Mouse (Mus musculus): ENCODE measurements around the gene Edaradd.

Gene Edaradd

GRCm38 (mm10) chr13:12460881-12461729 is 59.1 kb downstream of the Edaradd start:
- DNase-seq (ENCODE audit: low read depth), result peak; percentile 92

DNA sequence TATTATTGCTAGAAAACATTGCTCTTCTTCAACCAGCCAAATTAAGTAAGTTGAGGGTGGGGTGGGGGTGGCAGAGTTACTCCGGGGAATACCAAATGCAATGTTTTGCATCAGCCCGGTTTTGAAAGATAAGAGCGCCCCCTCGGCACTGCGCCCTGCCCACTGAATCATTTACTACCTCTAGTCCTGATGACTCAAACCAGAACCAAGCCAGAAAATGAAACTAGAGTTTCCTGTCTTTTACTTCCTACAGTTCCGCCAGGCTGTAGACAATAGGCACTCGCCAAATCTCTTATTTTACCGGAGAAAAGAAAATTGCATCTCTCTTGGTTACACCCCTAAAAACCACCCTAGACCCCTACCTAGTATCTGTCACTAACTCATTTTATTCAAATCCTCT is 59.8 kb downstream of the Edaradd start:
- DNase-seq (ENCODE audit: low read depth), result peak; percentile 89

DNA sequence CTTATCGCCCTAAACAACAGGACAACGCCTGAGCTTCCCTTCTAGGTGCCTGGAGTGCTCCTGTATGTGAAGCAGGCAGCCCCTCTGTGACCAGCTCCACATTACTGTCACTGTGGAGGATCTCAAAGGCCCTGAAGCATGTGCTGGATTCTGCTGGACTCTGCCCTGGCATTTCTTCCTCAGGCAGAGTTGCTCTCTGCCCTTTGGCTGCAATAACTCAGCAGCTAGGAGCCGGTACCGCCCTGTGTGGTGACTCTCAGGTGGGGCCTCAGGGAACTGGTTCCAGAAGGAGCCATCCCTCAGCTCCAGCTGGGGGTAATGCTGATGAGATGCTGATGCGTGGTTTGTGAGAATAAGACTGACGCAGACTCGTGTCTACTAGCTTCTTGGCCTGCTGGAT is 63.5 kb downstream of the Edaradd start:
- no peak for DNase-seq (ENCODE audit: low read depth)

DNA sequence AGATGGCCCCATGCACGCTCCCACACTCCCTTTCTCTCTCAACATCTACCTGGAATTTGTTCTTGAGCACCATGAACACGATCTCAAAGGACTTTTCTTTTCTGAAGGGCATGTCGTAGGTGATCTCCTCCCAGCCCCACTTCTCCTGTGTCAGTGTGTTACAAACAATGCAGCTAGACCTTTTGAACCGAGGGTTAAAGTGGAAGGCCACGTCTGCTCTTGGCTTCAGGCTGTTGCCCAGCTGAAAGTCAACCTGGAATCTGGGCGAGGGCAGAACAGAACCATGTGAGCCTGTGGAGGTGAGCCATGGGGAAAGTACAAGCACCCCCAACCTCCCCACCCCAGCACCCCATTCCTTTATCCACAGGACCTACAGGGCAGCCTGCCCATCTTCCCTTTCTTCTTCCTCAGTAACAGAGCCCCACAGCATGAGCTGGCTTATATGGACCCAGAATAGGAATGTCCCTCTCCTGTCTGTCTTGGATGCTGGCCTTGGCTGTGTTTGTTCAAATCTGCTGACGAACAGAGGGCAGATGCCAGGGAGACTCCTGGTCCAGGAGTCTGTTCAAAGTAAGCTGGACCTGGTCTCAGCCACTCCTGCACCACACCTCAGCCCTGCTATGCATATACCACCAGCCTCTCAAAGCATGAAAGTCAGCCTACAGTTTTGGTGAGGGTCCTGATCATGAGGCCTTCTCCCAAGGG is 65.4 kb downstream of the Edaradd start:
- DNase-seq (ENCODE audit: low read depth), result no peak

DNA sequence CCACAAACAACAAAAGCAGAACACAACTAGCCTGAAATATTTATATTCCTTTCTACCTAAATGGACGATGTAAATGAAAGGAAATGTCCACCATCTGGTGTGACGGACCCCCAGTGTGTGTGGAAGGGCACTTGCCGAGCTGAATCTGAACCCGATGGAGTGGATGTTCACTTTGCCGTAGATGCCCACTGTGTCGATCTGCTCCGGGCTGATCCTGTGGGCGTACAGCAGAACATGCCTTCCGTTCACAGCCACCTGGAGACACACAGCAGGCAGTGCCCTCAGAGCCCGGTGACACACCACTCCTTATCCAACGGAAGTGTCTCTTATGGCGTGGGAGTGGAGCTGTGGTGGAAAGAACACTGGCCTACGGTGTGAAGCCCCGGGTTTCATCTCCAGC is 67.1 kb downstream of the Edaradd start:
- no peak for DNase-seq (ENCODE audit: low read depth)

- DNase-seq (ENCODE audit: low read depth), result peak; percentile 31
Measured at GRCm38 (mm10) chr13:12442008-12442587, 78.1 kb downstream of the Edaradd start.

- no peak for DNase-seq (ENCODE audit: low read depth)
Measured at GRCm38 (mm10) chr13:12440813-12441212, 79.4 kb downstream of the Edaradd start.

GRCm38 (mm10) chr13:12439586-12439985 is 80.7 kb downstream of the Edaradd start:
- DNase-seq (ENCODE audit: low read depth), result no peak

- DNase-seq (ENCODE audit: low read depth), result no peak
Measured at GRCm38 (mm10) chr13:12433843-12434242, 86.4 kb downstream of the Edaradd start.

DNA sequence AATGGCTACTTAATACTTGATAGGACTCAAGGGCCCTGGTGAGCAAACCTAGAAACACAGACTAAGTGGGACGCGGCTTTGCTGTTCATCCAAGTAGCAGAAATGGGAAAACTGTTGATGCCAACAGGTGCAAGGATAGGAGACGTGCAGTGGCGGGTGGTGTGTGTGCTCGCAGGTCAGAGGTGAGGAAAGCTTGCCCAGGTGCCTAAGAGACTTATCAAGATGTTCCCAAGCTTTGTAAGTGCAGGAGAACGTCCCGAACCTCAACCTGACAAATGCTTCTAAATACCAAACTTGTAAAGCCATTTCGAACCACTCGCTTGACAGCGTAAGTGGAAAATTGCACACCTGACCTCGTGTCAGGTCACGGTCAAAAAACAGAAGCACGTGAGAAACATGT is 91.7 kb downstream of the Edaradd start:
- DNase-seq (ENCODE audit: low read depth), result no peak

All from 416B (cell line).